Mouse (Mus musculus): ENCODE measurements around the gene Epb41l2.

Gene Epb41l2

GRCm38 (mm10) chr10:25541097-25541496 is 181.5 kb downstream of the Epb41l2 start:
- DNase-seq (ENCODE audit: inconsistent age in 2 of 2, low spot score in 1 of 2), result no peak

DNA sequence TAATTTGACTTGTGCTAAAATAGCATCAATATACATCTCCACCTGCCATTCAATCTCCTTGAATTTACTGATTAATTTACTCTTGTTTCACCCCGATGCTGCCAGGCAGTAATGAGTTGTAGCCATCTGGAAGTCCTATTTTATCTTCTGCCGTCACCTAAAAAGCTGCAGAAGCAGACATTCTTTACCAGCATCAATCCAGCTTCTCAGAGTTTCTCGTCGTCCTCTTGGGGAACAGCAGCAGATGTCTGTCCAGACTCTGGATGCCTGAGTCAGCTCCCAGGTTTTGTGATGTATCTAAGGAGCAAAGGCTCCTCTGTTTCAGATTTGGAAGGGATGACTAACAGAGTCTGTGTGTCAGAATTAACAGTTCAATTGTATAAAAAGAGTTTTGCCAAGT is 193.3 kb downstream of the Epb41l2 start:
- no peak for DNase-seq (ENCODE audit: inconsistent age in 2 of 2, low spot score in 1 of 2)

DNA sequence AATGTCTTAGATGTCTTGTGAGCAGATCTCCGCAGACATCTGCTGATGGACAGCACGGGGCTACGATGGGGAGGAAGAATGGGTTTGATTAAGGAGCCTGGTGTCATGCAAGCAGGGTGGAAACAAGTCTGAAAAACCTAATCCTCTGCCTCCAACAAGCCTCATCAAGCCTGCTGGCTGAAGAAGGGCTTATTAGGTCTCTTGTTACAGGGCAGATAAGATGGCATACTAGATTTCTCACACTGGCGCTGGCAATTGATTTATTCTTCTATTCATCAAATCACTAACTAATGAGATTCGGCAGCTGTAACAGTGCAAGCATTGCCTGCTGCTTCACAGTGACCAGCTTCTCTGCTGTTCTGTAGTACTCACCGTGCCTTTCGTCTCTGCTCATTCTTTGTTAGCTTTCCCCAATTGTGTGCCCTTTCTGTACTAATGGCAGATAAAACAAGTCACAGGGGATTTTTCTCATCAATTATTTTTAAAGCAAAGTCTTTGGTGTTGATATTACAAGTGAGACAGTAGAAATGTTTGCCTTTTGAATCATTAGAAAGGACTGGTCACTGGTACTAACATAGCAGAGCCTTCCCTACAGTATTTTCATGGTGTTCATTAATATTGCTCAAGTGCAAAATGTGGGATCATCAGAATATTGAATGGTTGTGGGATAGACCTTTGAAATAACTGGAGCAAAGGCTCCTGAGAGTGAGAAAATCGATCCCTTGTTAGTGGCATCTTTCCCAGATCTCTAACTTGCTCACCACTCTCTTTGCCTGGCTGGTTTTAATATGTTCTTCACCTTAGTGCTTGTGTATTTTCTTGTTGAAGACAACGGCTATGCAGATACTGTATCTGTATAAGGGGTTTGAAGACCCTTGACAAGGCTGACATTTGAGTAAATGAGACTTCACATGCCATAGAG is 212.0 kb downstream of the Epb41l2 start:
- peak in 1 of 2 experiments; percentile 19 for DNase-seq (ENCODE audit: inconsistent age in 2 of 2, low spot score in 1 of 2)

Measured in adrenal gland, adult (tissue).